8 mouse cellular contexts compared by ENCODE assay signal in the genomic region with DNA sequence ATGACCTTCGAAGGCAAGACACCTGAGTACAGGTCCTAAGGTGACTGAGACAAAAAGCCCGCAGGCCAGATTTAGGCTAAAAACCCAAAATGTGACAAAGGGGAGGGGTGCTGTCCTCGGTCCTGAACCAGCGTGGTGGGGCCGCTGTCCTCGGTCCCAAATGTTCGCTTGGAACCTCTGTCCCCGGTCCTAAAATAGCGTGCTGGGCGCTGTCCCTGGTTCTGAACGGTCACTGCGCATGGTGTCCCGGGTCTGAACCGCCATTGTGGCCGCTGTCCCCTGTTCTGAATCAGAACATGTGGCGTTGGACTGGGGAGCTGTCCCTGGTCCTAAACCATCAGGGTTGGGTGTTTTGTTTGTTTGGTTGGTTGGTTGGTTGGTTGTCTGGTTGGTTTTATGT.
DNase-seq lines count a peak whose midpoint lies in the region; ATAC-seq and TF ChIP-seq lines count a peak whose summit lies in the region.

No protein-coding gene starts in this region.

- no peak for TF ChIP-seq POLR2A in liver, adult 2 months (IDR thresholded peaks at IDR 0.05; ENCODE audit: extremely low read depth, insufficient read depth, low read length)

- no peak; the same call in 1 of the 2 replicates for ATAC-seq in forebrain, embryonic 11.5 days (replicated peaks; ENCODE audit: low FRiP score)
- no peak for ATAC-seq in forebrain, embryonic 12.5 days (ENCODE audit: low FRiP score)
- peak; percentile 72; the same call in 1 of the 2 replicates for ATAC-seq in neural tube, embryonic 14.5 days (ENCODE audit: low read depth)

- no peak overlapping the region for H3K4me3 ChIP-seq in forebrain, embryonic 11.5 days (ENCODE audit: low read depth, low read length)
- H3K4me3 ChIP-seq in forebrain, embryonic 12.5 days (replicated peaks), result no peak overlapping the region
- no peak overlapping the region for H3K4me3 ChIP-seq in heart, embryonic 10.5 days
- H3K4me3 ChIP-seq in liver, adult 2 months (ENCODE audit: insufficient read depth, low read depth, low read length), result no peak overlapping the region
- H3K4me3 ChIP-seq in neural tube, embryonic 14.5 days (ENCODE audit: low read depth, low read length), result no peak overlapping the region

- no peak overlapping the region for H3K9ac ChIP-seq in forebrain, embryonic 11.5 days (ENCODE audit: low read length)
- H3K9ac ChIP-seq in forebrain, embryonic 12.5 days, result no peak overlapping the region
- no peak overlapping the region for H3K9ac ChIP-seq in liver, adult 2 months (ENCODE audit: low read depth, low read length)
- H3K9ac ChIP-seq in neural tube, embryonic 14.5 days (replicated peaks; ENCODE audit: low read depth, low read length), result no peak overlapping the region

- H3K9me3 ChIP-seq in forebrain, embryonic 11.5 days (ENCODE audit: control insufficient read depth, low read length), result no peaks in the 10 kb centered on the region
- H3K9me3 ChIP-seq in forebrain, embryonic 12.5 days, result no peaks in the 10 kb centered on the region
- H3K9me3 ChIP-seq in heart, embryonic 10.5 days, result no peaks in the 10 kb centered on the region
- H3K9me3 ChIP-seq in neural tube, embryonic 14.5 days (ENCODE audit: control insufficient read depth, low read length), result no peaks in the 10 kb centered on the region

- no peaks in the 10 kb centered on the region for H3K4me1 ChIP-seq in forebrain, embryonic 11.5 days (replicated peaks; ENCODE audit: control insufficient read depth, insufficient read depth, low read length)
- H3K4me1 ChIP-seq in forebrain, embryonic 12.5 days, result no peaks in the 10 kb centered on the region
- H3K4me1 ChIP-seq in heart, embryonic 10.5 days, result no peaks in the 10 kb centered on the region
- no peaks in the 10 kb centered on the region for H3K4me1 ChIP-seq in liver, adult 2 months (ENCODE audit: control insufficient read depth, insufficient read depth, low read length)
- H3K4me1 ChIP-seq in neural tube, embryonic 14.5 days (ENCODE audit: control insufficient read depth, insufficient read depth, low read length), result peaks cover 18% of the 10 kb centered on the region

- 6% methylated on average over 16 of the region's 16 CpGs for WGBS in forebrain, embryonic 11.5 days
- 8% methylated on average over 16 of the region's 16 CpGs for WGBS in forebrain, embryonic 12.5 days
- WGBS in heart, embryonic 10.5 days, result 8% methylated on average over 16 of the region's 16 CpGs
- 8% methylated on average over 16 of the region's 16 CpGs for WGBS in liver, adult 2 months
- WGBS in neural tube, embryonic 14.5 days, result 10% methylated on average over 16 of the region's 16 CpGs

- H3K4me2 ChIP-seq in forebrain, embryonic 11.5 days (ENCODE audit: low read depth, low read length, severe bottlenecking), result no peak overlapping the region
- no peak overlapping the region for H3K4me2 ChIP-seq in forebrain, embryonic 12.5 days
- no peak overlapping the region for H3K4me2 ChIP-seq in neural tube, embryonic 14.5 days (ENCODE audit: low read depth, low read length)

- peak; percentile 93 for DNase-seq in forebrain, embryonic 11.5 days (ENCODE audit: low spot score)
- DNase-seq in embryo, embryonic 9.5 days (ENCODE audit: extremely low spot score), result peak; percentile 90
- peak; percentile 92 for DNase-seq in heart, embryonic 10.5 days (ENCODE audit: low spot score)
- DNase-seq in kidney, adult 9 months, result peak; percentile 62
- DNase-seq in liver, adult 2 months (ENCODE audit: extremely low read depth, low read depth, low spot score), result peak; percentile 8
- peak; percentile 80 for DNase-seq in urinary bladder, postnatal 14 days (ENCODE audit: low spot score)

- H3K27me3 ChIP-seq in forebrain, embryonic 11.5 days (ENCODE audit: control insufficient read depth, insufficient read depth, low read length), result no peaks in the 10 kb centered on the region
- H3K27me3 ChIP-seq in forebrain, embryonic 12.5 days, result peaks cover 4% of the 10 kb centered on the region; the same call in 1 of the 2 replicates
- peaks cover 19% of the 10 kb centered on the region; the same call in 1 of the 2 replicates for H3K27me3 ChIP-seq in heart, embryonic 10.5 days (ENCODE audit: insufficient read depth, poor library complexity, severe bottlenecking)
- peaks cover 5% of the 10 kb centered on the region; the same call in 1 of the 2 replicates for H3K27me3 ChIP-seq in liver, adult 2 months (ENCODE audit: control insufficient read depth, insufficient read depth, low read length)
- no peaks in the 10 kb centered on the region for H3K27me3 ChIP-seq in neural tube, embryonic 14.5 days (ENCODE audit: control insufficient read depth, insufficient read depth, low read length)

- no peak; the same call in 1 of the 2 replicates for TF ChIP-seq CTCF in liver, adult 2 months (IDR thresholded peaks at IDR 0.05; ENCODE audit: low read depth, low read length)

- no peaks in the 10 kb centered on the region for H3K36me3 ChIP-seq in forebrain, embryonic 11.5 days (ENCODE audit: control insufficient read depth, insufficient read depth, low read length)
- no peaks in the 10 kb centered on the region for H3K36me3 ChIP-seq in forebrain, embryonic 12.5 days (replicated peaks)
- H3K36me3 ChIP-seq in heart, embryonic 10.5 days, result no peaks in the 10 kb centered on the region
- H3K36me3 ChIP-seq in liver, adult 2 months (ENCODE audit: control insufficient read depth, insufficient read depth, low read length), result no peaks in the 10 kb centered on the region
- no peaks in the 10 kb centered on the region for H3K36me3 ChIP-seq in neural tube, embryonic 14.5 days (ENCODE audit: control insufficient read depth, insufficient read depth, low read length)

- H3K27ac ChIP-seq in forebrain, embryonic 11.5 days (ENCODE audit: low read depth, low read length), result no peak overlapping the region
- H3K27ac ChIP-seq in forebrain, embryonic 12.5 days, result no peak overlapping the region
- H3K27ac ChIP-seq in heart, embryonic 10.5 days, result no peak overlapping the region
- no peak overlapping the region for H3K27ac ChIP-seq in liver, adult 2 months (replicated peaks; ENCODE audit: insufficient read depth, low read depth, low read length)
- peak overlapping the region; percentile 55; the same call in 1 of the 2 replicates for H3K27ac ChIP-seq in neural tube, embryonic 14.5 days (ENCODE audit: low read depth, low read length)

- no peaks in the 10 kb centered on the region for H3K79me2 ChIP-seq in liver, adult 2 months (ENCODE audit: control insufficient read depth, insufficient read depth, low read length)

Comparison
In these comparisons a context has a peak if more than half of its experiments do, and no peak if none do; other contexts are left out.
1. DNase-seq: peak in every context shown above with its lines; median percentile 93 in forebrain, embryonic 11.5 days; 92 in heart, embryonic 10.5 days; 90 in embryo, embryonic 9.5 days; 80 in urinary bladder, postnatal 14 days; 62 in kidney, adult 9 months; 8 in liver, adult 2 months.